Mouse (Mus musculus) G1E (cell line): ENCODE data around the gene Gngt2.

Experiments
- CTCF ChIP-seq: IDR thresholded peaks from 2 replicates; pipeline ENCODE4 v1.5.1; 2012; ENCODE audit warnings: low read depth, low read length, inconsistent platforms, mixed read lengths
- GATA1 ChIP-seq: IDR thresholded peaks from 2 replicates; pipeline ENCODE4 v1.6.1; 2012; ENCODE audit warnings: borderline replicate concordance, low read length, inconsistent platforms, mixed read lengths
- POLR2AphosphoS5 ChIP-seq: IDR thresholded peaks from 2 replicates; pipeline ENCODE4 v1.6.1; 2012; ENCODE audit warnings: low read depth, low read length, inconsistent platforms; ENCODE audit not compliant: insufficient replicate concordance
- TAL1 ChIP-seq: conservative IDR thresholded peaks from 2 replicates; pipeline ENCODE4 v1.6.1; 2012; ENCODE audit warnings: low read depth, low read length, inconsistent platforms, mixed read lengths

DNA sequence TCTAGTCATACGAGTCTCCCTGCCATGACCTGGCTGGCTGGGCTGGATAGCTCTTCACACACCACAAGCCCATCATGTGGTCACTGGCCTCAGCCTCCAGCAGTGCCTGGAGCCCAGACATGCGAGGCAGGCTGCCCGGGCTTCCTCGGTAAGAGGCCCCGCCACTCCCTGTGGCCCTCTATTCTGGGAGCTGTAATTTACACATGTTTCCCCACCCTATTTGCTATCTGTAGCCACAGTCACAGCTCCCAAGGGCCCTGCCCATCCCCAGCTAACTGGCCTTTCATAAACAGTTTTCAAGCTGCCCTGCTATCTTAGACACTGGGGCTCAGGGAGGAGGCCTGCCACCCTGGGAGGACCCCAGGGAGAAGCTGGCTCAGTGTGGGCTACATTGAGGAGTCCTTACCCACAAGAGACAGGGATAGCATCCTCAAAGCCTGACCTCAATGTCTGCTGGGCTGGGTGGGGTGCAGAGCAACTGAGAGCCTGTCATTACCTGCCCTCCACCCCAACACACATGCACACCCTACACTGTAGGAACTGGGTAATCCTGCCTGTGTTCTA is 28.5 kb upstream of the Gngt2 start:
- TF ChIP-seq CTCF: no peak
- TF ChIP-seq GATA1: no peak
- TF ChIP-seq POLR2AphosphoS5: no peak
- no peak for TF ChIP-seq TAL1
